Mouse (Mus musculus) forebrain, embryonic 12.5 days (tissue): ENCODE data around the gene Ntm. TPM values are rescaled to one million over a fixed set of nuclear protein-coding genes. Genes with fewer than 3 reads are reported as not detected.

ENCODE experiments used
- ATAC-seq: fragments of 200-750 bp; cut with Nextera tagmentation; 2 replicates; pipeline ENCODE4 v1.8.0; 2017; ENCODE audit warnings: moderate TSS enrichment; ENCODE audit not compliant: low FRiP score
- H3K27ac ChIP-seq: fragments of 300-500 bp; sonication (generic); 2 replicates; pipeline ENCODE4 v1.5.1; 2016; ENCODE audit warnings: mild to moderate bottlenecking
- H3K27me3 ChIP-seq: fragments of 300-500 bp; sonication (generic); 2 replicates; pipeline ENCODE4 v1.6.1; 2016; ENCODE audit warnings: mild to moderate bottlenecking
- H3K36me3 ChIP-seq: fragments of 300-500 bp; sonication (generic); replicated peaks from 2 replicates; pipeline ENCODE4 v1.6.1; 2016; ENCODE audit warnings: mild to moderate bottlenecking
- H3K4me1 ChIP-seq: fragments of 300-500 bp; sonication (generic); 2 replicates; pipeline ENCODE4 v1.6.1; 2016
- H3K4me2 ChIP-seq: fragments of 300-500 bp; sonication (generic); 2 replicates; pipeline ENCODE4 v1.6.1; 2016; ENCODE audit warnings: mild to moderate bottlenecking, moderate library complexity
- H3K4me3 ChIP-seq: fragments of 300-500 bp; sonication (generic); replicated peaks from 2 replicates; pipeline ENCODE4 v1.5.1; 2016; ENCODE audit warnings: mild to moderate bottlenecking
- H3K9ac ChIP-seq: fragments of 300-500 bp; sonication (generic); 2 replicates; pipeline ENCODE4 v1.6.1; 2016; ENCODE audit warnings: mild to moderate bottlenecking
- H3K9me3 ChIP-seq: fragments of 300-500 bp; sonication (generic); 2 replicates; pipeline ENCODE4 v1.6.1; 2016
- WGBS: fragments of 180-500 bp; shearing (Covaris S2); methylation state at CpG from one replicate; pipeline ENCODE4 v1.1.7; 2016; 5-methylcytosine and 5-hydroxymethylcytosine counted together
- polyA plus RNA-seq: library from polyadenylated mRNA; unstranded; fragments of >200 nt; fragmentation: Nextera tagmentation; extraction: Ambion mirVana; gene quantifications from 2 replicates; pipeline ENCODE4 v1.2.1, GENCODE M21; 2016

Ntm gene
- polyA plus RNA-seq, 1 experiment from 2014 or later, result 34.6 TPM

DNA sequence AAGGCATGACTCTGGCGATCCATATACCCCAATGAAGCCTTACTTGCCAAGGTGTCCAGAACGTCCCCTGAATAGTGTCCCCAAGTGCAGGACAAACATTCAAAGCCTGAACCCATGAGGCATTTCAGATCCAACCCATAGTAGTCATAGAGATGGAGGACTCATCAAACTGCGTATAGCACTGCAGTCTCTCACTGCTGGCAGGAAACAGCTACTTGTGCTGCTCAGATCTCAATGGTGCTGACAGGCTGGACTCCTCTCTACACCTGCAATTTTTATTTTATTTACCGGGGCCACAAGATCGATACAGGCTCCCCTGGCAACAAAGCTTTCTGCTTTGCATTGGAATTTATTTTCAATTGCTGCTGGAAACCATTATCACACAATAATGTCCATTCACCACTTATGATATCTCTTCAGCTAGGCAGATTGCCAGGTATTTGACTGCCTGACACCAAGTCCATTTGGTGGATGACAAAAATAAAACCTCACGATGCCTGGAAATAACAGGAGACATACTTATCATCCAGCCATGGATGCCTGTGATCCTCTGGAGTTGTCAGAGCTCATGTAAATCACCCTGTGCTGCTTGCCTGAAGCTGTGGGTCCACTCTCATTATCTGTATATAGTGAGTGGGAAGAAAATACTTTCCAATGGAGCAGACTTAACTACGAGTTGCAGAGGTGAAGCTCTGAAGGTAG is 674.8 kb downstream of the Ntm start:
- Histone ChIP-seq H3K4me3 (no peak overlapping the region), H3K27ac (no peak overlapping the region), H3K36me3 (no peaks in the 10 kb centered on the region), H3K4me2 (no peak overlapping the region), H3K4me1 (no peaks in the 10 kb centered on the region; the same call in 1 of the 2 replicates), H3K9ac (no peak overlapping the region), H3K9me3 (no peaks in the 10 kb centered on the region), H3K27me3 (no peaks in the 10 kb centered on the region)
- WGBS, result 89% methylated on average over 7 of the region's 7 CpGs
- no peak for ATAC-seq

DNA sequence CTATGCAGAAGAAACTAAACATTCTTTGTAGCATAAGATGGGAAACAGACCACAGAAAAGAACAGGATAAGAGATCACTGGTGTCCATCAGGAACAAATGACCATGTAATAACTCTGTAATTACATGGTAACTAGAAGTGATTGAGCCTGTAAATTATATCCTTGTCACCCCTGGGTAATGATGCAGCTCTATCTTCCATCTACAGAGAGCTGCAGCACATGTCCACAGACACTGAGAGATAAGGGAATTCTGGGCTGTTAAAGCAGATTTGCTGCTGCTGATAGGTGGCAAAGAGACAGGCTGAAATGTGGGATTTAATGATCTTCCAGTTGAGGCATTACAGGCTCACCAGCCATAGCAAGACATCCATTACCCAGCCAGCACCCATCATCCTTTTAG is 677.8 kb downstream of the Ntm start:
- H3K4me3 ChIP-seq, result no peak overlapping the region
- no peak overlapping the region for H3K9ac ChIP-seq
- H3K4me2 ChIP-seq, result no peak overlapping the region
- no peak overlapping the region for H3K27ac ChIP-seq
- H3K36me3 ChIP-seq, result no peaks in the 10 kb centered on the region
- H3K9me3 ChIP-seq, result no peaks in the 10 kb centered on the region
- H3K4me1 ChIP-seq, result no peaks in the 10 kb centered on the region; the same call in 1 of the 2 replicates
- peak; percentile 23; the same call in 1 of the 2 replicates for ATAC-seq
- H3K27me3 ChIP-seq, result no peaks in the 10 kb centered on the region

DNA sequence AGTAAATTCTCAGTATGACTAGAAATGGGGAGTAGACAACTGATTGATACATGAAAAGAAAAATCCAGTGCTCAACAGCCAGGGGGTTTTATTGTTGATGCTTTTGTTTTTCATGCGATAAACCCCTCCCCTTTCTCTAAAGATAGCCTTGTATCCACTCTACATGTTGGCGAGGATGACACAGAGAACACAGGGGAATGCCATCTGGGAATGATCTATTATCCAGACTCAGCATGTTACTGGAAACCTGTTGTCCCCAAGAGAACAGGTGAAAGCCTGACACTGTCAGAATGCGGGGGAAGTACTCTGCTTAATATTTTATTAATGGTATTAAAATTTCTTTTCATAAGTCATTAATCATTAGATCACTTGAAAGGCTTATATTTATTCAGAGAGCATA is 690.1 kb downstream of the Ntm start:
- ATAC-seq, result no peak
- no peak overlapping the region for H3K4me3 ChIP-seq
- H3K36me3 ChIP-seq, result no peaks in the 10 kb centered on the region
- H3K9ac ChIP-seq, result no peak overlapping the region
- WGBS, result 87% methylated on average over 3 of the region's 3 CpGs
- H3K27me3 ChIP-seq, result no peaks in the 10 kb centered on the region
- H3K9me3 ChIP-seq, result no peaks in the 10 kb centered on the region
- no peak overlapping the region for H3K4me2 ChIP-seq
- no peak overlapping the region for H3K27ac ChIP-seq
- H3K4me1 ChIP-seq, result no peaks in the 10 kb centered on the region; the same call in 1 of the 2 replicates

DNA sequence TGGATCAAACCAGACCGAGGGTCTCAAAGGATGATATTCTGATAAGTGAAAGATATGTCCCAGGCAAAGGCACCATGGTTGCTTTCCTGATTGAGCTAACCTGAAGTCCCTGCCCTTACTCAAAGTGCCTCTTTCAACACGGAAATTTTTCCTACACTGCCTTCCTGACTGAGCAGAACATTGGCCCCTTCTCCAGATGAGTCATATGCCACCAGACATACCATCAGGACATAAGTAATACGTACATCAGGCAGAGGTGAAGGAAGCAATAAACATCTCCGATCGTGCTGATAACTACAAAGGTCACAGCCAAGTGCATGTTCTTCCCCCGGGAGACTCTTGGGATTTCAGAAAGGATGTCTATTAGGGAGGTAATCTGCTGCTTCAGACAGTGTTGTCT is 693.0 kb downstream of the Ntm start:
- no peaks in the 10 kb centered on the region for H3K27me3 ChIP-seq
- H3K4me3 ChIP-seq, result no peak overlapping the region
- no peak for ATAC-seq
- H3K9ac ChIP-seq, result no peak overlapping the region
- H3K4me2 ChIP-seq, result no peak overlapping the region
- no peak overlapping the region for H3K27ac ChIP-seq
- WGBS, result 91% methylated on average over 6 of the region's 6 CpGs
- H3K9me3 ChIP-seq, result no peaks in the 10 kb centered on the region
- H3K36me3 ChIP-seq, result no peaks in the 10 kb centered on the region
- H3K4me1 ChIP-seq, result peaks cover 8% of the 10 kb centered on the region

DNA sequence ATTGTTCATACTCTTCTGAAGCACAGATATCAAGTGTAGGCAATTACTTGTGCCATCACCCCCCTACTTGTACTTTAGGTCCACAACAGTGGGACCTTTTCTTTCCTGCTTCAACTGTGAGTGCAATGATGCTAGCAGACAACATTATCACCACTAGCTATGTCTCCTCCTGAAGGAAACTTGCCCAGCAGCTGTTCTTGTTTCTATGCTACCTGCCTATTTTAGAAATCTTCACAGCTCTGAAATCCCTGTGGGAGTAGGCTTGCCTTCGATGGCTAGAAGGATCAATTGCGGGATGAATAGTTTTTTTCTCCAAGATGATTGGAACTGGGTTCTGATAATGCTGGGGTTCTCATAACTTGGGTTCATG is 693.7 kb downstream of the Ntm start:
- Histone ChIP-seq H3K9me3 (no peaks in the 10 kb centered on the region), H3K36me3 (no peaks in the 10 kb centered on the region), H3K4me2 (no peak overlapping the region), H3K27ac (no peak overlapping the region), H3K4me1 (peaks cover 8% of the 10 kb centered on the region), H3K9ac (no peak overlapping the region), H3K27me3 (no peaks in the 10 kb centered on the region), H3K4me3 (no peak overlapping the region)
- no peak for ATAC-seq
- WGBS, result 97% methylated on average over 2 of the region's 2 CpGs

DNA sequence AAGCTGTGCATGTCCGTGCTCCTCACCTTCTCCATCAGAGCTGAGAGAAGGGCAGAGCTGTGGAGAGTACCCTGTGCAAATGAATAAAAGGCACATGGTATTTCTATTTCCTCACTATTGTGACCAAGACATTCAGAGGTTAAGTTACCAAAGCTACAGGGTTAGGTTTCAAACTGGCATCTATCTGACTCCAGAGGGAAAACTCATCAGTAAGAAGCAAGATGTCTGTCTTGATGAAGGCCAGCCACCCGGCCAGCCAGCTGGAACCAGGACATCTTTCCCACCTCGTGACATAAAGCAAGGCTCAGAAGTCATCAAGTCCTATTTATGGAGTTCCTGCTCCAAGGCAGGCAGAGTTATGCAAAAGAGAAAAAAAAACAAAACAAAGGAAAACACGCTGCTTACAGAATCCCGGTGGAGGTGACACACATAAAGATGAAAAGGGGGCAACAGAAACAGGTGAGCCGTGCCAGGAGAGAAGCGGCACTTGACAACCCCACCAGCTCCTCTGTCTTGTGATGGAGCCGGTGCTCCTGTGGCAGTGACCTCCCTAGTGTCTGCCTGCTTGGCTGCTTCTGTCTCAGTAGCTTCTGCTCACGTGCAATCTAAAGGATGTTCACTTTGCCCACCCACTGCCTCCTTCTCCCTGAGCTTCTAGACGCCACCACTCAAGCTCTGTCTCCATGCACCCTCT is 694.2 kb downstream of the Ntm start:
- Histone ChIP-seq H3K4me2 (no peak overlapping the region), H3K4me3 (no peak overlapping the region), H3K9ac (no peak overlapping the region), H3K4me1 (peaks cover 8% of the 10 kb centered on the region), H3K27me3 (no peaks in the 10 kb centered on the region), H3K9me3 (no peaks in the 10 kb centered on the region), H3K36me3 (no peaks in the 10 kb centered on the region), H3K27ac (no peak overlapping the region)
- WGBS, result 84% methylated on average over 10 of the region's 10 CpGs
- ATAC-seq, result no peak

DNA sequence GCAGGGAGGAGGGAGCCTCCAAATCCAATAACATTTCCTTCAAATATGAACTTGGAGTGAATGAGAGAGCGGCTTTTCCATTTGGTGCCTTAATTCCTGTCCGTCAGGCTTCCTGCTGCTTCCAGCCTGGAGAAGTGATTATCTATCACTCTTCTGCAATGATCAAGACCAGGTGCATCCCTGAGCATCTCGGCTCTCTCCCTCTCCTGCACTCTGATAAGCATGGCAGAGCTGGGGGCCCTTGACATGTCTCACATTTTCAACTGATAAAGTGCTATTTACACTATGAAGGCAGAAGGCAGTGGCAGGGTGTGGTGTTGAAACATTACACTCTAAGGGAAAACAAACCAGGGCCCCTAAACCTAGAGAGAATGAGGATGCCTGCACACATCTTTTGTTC is 695.3 kb downstream of the Ntm start:
- Histone ChIP-seq H3K9ac (no peak overlapping the region), H3K27me3 (no peaks in the 10 kb centered on the region), H3K4me3 (no peak overlapping the region), H3K4me2 (no peak overlapping the region), H3K27ac (no peak overlapping the region), H3K4me1 (peaks cover 8% of the 10 kb centered on the region), H3K36me3 (no peaks in the 10 kb centered on the region), H3K9me3 (no peaks in the 10 kb centered on the region)
- 0 out of 2 replicates have a peak, but pooled peaks have one; percentile 41 for ATAC-seq
- WGBS, result 68% methylated on average over 3 of the region's 3 CpGs

DNA sequence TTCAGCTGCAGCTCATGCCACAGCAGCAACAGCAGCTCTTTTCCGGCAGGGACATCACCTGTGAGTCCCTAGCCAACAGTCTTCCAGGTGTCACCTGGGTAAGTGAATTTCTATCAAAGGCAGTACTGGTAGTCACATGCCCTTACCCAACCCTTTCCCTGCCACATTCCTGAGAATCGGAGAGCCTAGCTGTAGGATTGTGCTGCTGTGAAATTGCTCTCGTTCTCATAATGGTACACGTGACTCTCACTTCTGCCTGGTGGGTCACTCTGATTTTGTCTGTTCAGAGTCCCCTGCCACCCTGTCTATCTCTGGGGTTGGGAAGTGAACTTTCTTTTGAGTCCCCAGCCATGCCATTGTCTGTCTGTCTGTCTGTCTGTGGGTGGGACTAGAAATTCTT is 697.8 kb downstream of the Ntm start:
- Histone ChIP-seq H3K4me3 (no peak overlapping the region), H3K9ac (no peak overlapping the region), H3K27me3 (no peaks in the 10 kb centered on the region), H3K9me3 (no peaks in the 10 kb centered on the region), H3K4me2 (no peak overlapping the region), H3K27ac (no peak overlapping the region), H3K4me1 (peaks cover 8% of the 10 kb centered on the region), H3K36me3 (no peaks in the 10 kb centered on the region)
- ATAC-seq, result no peak
- WGBS, result 70% methylated on average over 4 of the region's 4 CpGs

DNA sequence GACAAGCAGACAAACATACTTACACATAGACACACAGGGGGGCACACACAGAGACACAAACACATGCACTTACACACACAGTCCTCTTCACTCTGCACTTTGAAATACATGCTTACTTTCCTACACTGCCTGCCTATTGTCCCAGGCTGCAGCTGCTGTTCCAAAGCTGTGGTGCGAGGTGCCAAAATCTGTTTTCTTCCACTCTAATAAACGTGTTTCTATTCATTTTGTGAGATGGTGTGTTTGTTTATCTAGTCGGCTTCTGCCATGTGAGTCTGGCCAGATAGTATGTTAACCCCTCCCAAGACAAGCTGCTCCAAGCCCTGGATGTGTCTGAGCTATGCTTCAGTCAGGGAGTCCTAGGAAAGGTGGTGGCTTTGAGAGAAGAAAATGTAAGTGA is 700.1 kb downstream of the Ntm start:
- Histone ChIP-seq H3K9me3 (no peaks in the 10 kb centered on the region), H3K27me3 (no peaks in the 10 kb centered on the region), H3K9ac (no peak overlapping the region), H3K4me2 (no peak overlapping the region), H3K4me1 (peaks cover 8% of the 10 kb centered on the region), H3K36me3 (no peaks in the 10 kb centered on the region), H3K4me3 (no peak overlapping the region), H3K27ac (no peak overlapping the region)
- WGBS, result 61% methylated on average over 3 of the region's 3 CpGs
- no peak for ATAC-seq

DNA sequence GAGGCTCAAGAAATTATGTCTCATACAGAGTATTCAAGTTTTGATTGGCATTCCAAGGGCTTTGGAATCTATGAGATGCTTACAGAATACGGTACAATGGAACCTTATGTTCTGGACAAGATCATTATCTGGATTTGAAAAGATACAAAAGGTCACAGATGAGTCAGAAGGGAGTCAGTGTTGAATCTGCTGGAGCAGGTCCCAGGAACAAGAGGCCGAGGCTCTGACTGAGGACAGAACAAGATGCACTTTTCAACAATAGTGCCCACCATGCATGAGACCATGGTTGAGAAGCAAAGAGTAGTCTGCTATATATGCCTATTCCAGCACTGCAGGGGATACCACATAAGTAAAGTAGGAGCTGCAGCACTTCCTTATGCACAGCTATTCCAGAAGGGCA is 710.1 kb downstream of the Ntm start:
- WGBS, result 88% methylated on average over 2 of the region's 2 CpGs
- Histone ChIP-seq H3K27me3 (peaks cover 5% of the 10 kb centered on the region; the same call in 1 of the 2 replicates), H3K4me1 (peaks cover 2% of the 10 kb centered on the region; the same call in 1 of the 2 replicates), H3K36me3 (no peaks in the 10 kb centered on the region), H3K9me3 (no peaks in the 10 kb centered on the region), H3K27ac (no peak overlapping the region), H3K4me3 (no peak overlapping the region), H3K4me2 (no peak overlapping the region), H3K9ac (no peak overlapping the region)
- ATAC-seq, result no peak

DNA sequence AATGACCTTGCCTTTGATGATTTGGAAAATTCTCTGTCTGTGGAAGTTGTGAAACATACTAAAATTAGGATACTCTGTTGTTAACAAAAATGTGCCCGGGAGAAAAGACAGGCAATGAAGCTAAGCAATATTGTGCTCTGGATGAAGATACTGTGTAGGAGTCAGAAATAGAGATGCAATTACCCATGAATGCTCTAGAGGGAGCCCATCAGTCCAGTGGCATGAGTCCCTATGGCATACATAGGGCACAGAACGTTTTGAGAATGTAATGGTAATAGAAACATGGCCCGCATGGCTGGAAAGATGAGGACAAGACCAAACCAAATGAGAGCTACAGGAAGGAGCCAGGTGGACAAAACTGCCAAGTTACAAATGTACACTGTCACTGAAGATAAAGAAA is 712.1 kb downstream of the Ntm start:
- peaks cover 10% of the 10 kb centered on the region for H3K27me3 ChIP-seq
- H3K4me2 ChIP-seq, result no peak overlapping the region
- no peaks in the 10 kb centered on the region for H3K36me3 ChIP-seq
- no peaks in the 10 kb centered on the region for H3K9me3 ChIP-seq
- H3K4me3 ChIP-seq, result no peak overlapping the region
- ATAC-seq, result no peak
- peaks cover 3% of the 10 kb centered on the region; the same call in 1 of the 2 replicates for H3K4me1 ChIP-seq
- no peak overlapping the region for H3K9ac ChIP-seq
- no peak overlapping the region for H3K27ac ChIP-seq
- WGBS, result 67% methylated on average over 3 of the region's 3 CpGs

DNA sequence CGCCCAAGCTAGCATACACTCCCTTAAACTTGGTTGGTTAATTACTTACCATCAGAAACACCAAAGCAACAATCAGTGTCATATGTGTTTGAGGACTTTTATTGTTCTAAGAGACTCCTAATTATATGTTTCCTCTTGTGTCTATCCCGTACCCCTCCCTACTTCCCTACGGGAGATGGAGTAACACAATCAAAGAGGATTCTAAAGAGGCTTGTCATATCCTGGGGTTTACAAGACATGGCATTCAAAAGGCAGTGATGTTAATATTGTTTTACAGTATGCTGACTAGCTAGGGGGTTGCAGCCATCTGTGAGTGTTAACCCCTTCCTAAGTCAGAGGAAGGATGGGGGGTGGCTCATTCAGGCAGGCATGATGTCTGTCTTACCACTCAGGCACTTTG is 715.1 kb downstream of the Ntm start:
- Histone ChIP-seq H3K27me3 (peaks cover 10% of the 10 kb centered on the region), H3K9me3 (no peaks in the 10 kb centered on the region), H3K4me3 (no peak overlapping the region), H3K4me1 (peaks cover 7% of the 10 kb centered on the region), H3K9ac (no peak overlapping the region), H3K4me2 (no peak overlapping the region), H3K36me3 (no peaks in the 10 kb centered on the region), H3K27ac (no peak overlapping the region)
- 37% methylated on average over 3 of the region's 3 CpGs for WGBS
- no peak; the same call in 1 of the 2 replicates for ATAC-seq

DNA sequence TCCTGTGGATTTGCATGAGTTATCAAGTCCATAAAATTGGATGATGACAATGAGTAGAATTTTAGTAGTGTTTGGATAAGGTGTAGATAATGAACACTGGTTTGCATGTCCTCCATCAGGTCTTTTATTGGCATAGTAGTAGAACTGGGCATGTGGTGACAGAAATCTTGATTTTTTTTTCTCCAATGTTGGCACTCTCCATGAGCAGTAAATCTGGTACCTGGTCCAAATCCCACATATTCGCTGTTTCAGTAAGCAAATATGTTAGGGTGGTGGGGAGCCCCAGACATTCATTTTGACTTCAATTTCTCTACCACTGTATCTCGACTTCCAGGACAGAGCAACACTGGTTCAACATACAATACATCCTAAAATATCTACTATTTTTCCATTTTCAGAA is 718.9 kb downstream of the Ntm start:
- H3K27me3 ChIP-seq, result peaks cover 21% of the 10 kb centered on the region
- H3K9ac ChIP-seq, result no peak overlapping the region
- H3K27ac ChIP-seq, result no peak overlapping the region
- peaks cover 15% of the 10 kb centered on the region for H3K4me1 ChIP-seq
- WGBS, result 89% methylated on average over 2 of the region's 2 CpGs
- H3K4me3 ChIP-seq, result no peak overlapping the region
- no peaks in the 10 kb centered on the region for H3K36me3 ChIP-seq
- H3K9me3 ChIP-seq, result no peaks in the 10 kb centered on the region
- ATAC-seq, result no peak
- H3K4me2 ChIP-seq, result no peak overlapping the region
